Mouse (Mus musculus): Measurements from ENCODE around the gene Unc5b. TPM values are rescaled to one million over a fixed set of nuclear protein-coding genes. Genes with fewer than 3 reads are reported as not detected.

The Unc5b gene
- polyA plus RNA-seq, 1 experiment from 2014 or later: 0.70 TPM

- Histone ChIP-seq H3K4me3 (ENCODE audit: inconsistent target) (no peak overlapping the region), H3K27ac (no peak overlapping the region), H3K79me2 (ENCODE audit: inconsistent target) (peaks cover 7% of the 10 kb centered on the region; the same call in 1 of the 2 replicates), H3K36me3 (ENCODE audit: inconsistent target) (peaks cover 98% of the 10 kb centered on the region)
- 94% methylated on average over 5 of the region's 5 CpGs for WGBS (ENCODE audit: missing documents)
These were observed 110.9 kb downstream of the Unc5b start for GRCm38 (mm10) chr10:60720461-60720860.

GRCm38 (mm10) chr10:60718491-60718890 lies 112.9 kb downstream of the Unc5b start:
- H3K4me3 ChIP-seq (ENCODE audit: inconsistent target): no peak overlapping the region
- 100% methylated on average over 1 of the region's 2 CpGs for WGBS (ENCODE audit: missing documents)
- no peak overlapping the region for H3K27ac ChIP-seq
- H3K79me2 ChIP-seq (ENCODE audit: inconsistent target): no peaks in the 10 kb centered on the region; the same call in 1 of the 2 replicates
- peaks cover 95% of the 10 kb centered on the region for H3K36me3 ChIP-seq (ENCODE audit: inconsistent target)

- Histone ChIP-seq H3K36me3 (ENCODE audit: inconsistent target) (peaks cover 89% of the 10 kb centered on the region), H3K27ac (no peak overlapping the region), H3K4me3 (ENCODE audit: inconsistent target) (no peak overlapping the region), H3K79me2 (ENCODE audit: inconsistent target) (no peaks in the 10 kb centered on the region; the same call in 1 of the 2 replicates)
- WGBS (ENCODE audit: missing documents): 91% methylated on average over 3 of the region's 3 CpGs
These were observed 114.9 kb downstream of the Unc5b start for GRCm38 (mm10) chr10:60716449-60716848.

Other genes starting within 250 kb of the Unc5b start
- 0.06 to 0.93 TPM (median 0.40 TPM) in 3 replicates for gene Cdh23, start 135.1 kb downstream of the Unc5b start, polyA plus RNA-seq (2018)
- gene Slc29a3, start 78.8 kb downstream of the Unc5b start, polyA plus RNA-seq (2018): 49.5 to 143 TPM (median 110 TPM) in 3 replicates